ENCODE assay signal across 23 mouse cellular contexts in genomic region chr4:129835296-129835695, GRCm38 (mm10). TPM values are rescaled to one million over a fixed set of nuclear protein-coding genes. Genes with fewer than 3 reads are reported as not detected.
DNase-seq lines count a peak whose midpoint lies in the region; ATAC-seq and TF ChIP-seq lines count a peak whose summit lies in the region.
"Had no signal": no experiment of that assay in that cellular context is flagged by ENCODE, and none has a peak within 500 bp of the region (broad histone marks: within the 10 kb centered on the region; RNA-seq: fewer than 3 reads in every experiment).

No protein-coding gene starts in this region.

- no peak for ATAC-seq in heart, embryonic 12.5 days (ENCODE audit: insufficient number of reproducible peaks, low FRiP score)
- ATAC-seq in midbrain, embryonic 13.5 days: no peak
- ATAC-seq: forebrain, embryonic 16.5 days; intestine, embryonic 16.5 days had no signal

- peaks cover 33% of the 10 kb centered on the region for H3K4me1 ChIP-seq in heart, embryonic 12.5 days (replicated peaks)
- peaks cover 35% of the 10 kb centered on the region for H3K4me1 ChIP-seq in liver, adult 2 months (ENCODE audit: control insufficient read depth, insufficient read depth, low read length)
- 0 out of 2 replicates have a peak, but pooled peaks cover 3% of the 10 kb centered on the region for H3K4me1 ChIP-seq in midbrain, embryonic 13.5 days (replicated peaks)
- H3K4me1 ChIP-seq: midbrain, embryonic 10.5 days had no signal

- no peak for TF ChIP-seq POLR2A in liver, adult 2 months (IDR thresholded peaks at IDR 0.05; ENCODE audit: extremely low read depth, insufficient read depth, low read length)

- WGBS in heart, embryonic 12.5 days: 89% methylated on average over 7 of the region's 7 CpGs
- WGBS in liver, adult 2 months: 38% methylated on average over 7 of the region's 7 CpGs
- 94% methylated on average over 7 of the region's 7 CpGs for WGBS in midbrain, embryonic 13.5 days

- H3K9ac ChIP-seq in heart, embryonic 12.5 days: no peak overlapping the region
- H3K9ac ChIP-seq in liver, adult 2 months (ENCODE audit: low read depth, low read length): no peak overlapping the region
- H3K9ac ChIP-seq in midbrain, embryonic 13.5 days (replicated peaks): no peak overlapping the region
- H3K9ac ChIP-seq: embryonic facial prominence, embryonic 15.5 days; hindbrain, embryonic 15.5 days; liver, embryonic 13.5 days; lung, embryonic 15.5 days; stomach, embryonic 15.5 days had no signal

- TF ChIP-seq CTCF in liver, adult 2 months (IDR thresholded peaks at IDR 0.05; ENCODE audit: low read depth, low read length): no peak

- peaks cover 9% of the 10 kb centered on the region for H3K36me3 ChIP-seq in heart, embryonic 12.5 days
- H3K36me3 ChIP-seq in liver, adult 2 months (ENCODE audit: control insufficient read depth, insufficient read depth, low read length): peaks cover 8% of the 10 kb centered on the region
- peaks cover 6% of the 10 kb centered on the region for H3K36me3 ChIP-seq in midbrain, embryonic 13.5 days
- H3K36me3 ChIP-seq: stomach, embryonic 15.5 days had no signal

- 0 out of 2 replicates have a peak overlapping the region, but pooled peaks have one; percentile 9 for H3K27ac ChIP-seq in heart, embryonic 12.5 days (ENCODE audit: poor library complexity, severe bottlenecking)
- peak overlapping the region; percentile 13; the same call in 1 of the 2 replicates for H3K27ac ChIP-seq in liver, adult 2 months (replicated peaks; ENCODE audit: insufficient read depth, low read depth, low read length)
- H3K27ac ChIP-seq in midbrain, embryonic 13.5 days: no peak overlapping the region
- H3K27ac ChIP-seq: embryonic facial prominence, embryonic 15.5 days; hindbrain, embryonic 15.5 days; left cerebral cortex, adult 2 months; liver, embryonic 13.5 days; lung, embryonic 15.5 days; macrophage; midbrain, embryonic 10.5 days; stomach, embryonic 15.5 days had no signal

- H3K4me3 ChIP-seq in heart, embryonic 12.5 days: no peak overlapping the region
- no peak overlapping the region for H3K4me3 ChIP-seq in liver, adult 2 months (ENCODE audit: insufficient read depth, low read depth, low read length)
- no peak overlapping the region for H3K4me3 ChIP-seq in midbrain, embryonic 13.5 days (replicated peaks)
- H3K4me3 ChIP-seq: embryonic facial prominence, embryonic 15.5 days; hindbrain, embryonic 15.5 days; left cerebral cortex, adult 2 months; liver, embryonic 13.5 days; lung, embryonic 15.5 days; midbrain, embryonic 10.5 days; stomach, embryonic 15.5 days had no signal

- no peaks in the 10 kb centered on the region for H3K9me3 ChIP-seq in heart, embryonic 12.5 days (replicated peaks)
- no peaks in the 10 kb centered on the region for H3K9me3 ChIP-seq in midbrain, embryonic 13.5 days
- H3K9me3 ChIP-seq: embryonic facial prominence, embryonic 15.5 days; G1E; hindbrain, embryonic 15.5 days; liver, embryonic 13.5 days; lung, embryonic 15.5 days; midbrain, embryonic 10.5 days; stomach, embryonic 15.5 days had no signal

- peaks cover 42% of the 10 kb centered on the region for H3K79me2 ChIP-seq in liver, adult 2 months (ENCODE audit: control insufficient read depth, insufficient read depth, low read length)

- H3K27me3 ChIP-seq in heart, embryonic 12.5 days (replicated peaks): no peaks in the 10 kb centered on the region
- no peaks in the 10 kb centered on the region for H3K27me3 ChIP-seq in liver, adult 2 months (ENCODE audit: control insufficient read depth, insufficient read depth, low read length)
- H3K27me3 ChIP-seq in midbrain, embryonic 13.5 days: no peaks in the 10 kb centered on the region
- H3K27me3 ChIP-seq: embryonic facial prominence, embryonic 15.5 days; hindbrain, embryonic 15.5 days; liver, embryonic 13.5 days; lung, embryonic 15.5 days; stomach, embryonic 15.5 days had no signal

- H3K4me2 ChIP-seq in heart, embryonic 12.5 days: no peak overlapping the region
- H3K4me2 ChIP-seq in midbrain, embryonic 13.5 days (replicated peaks): no peak overlapping the region
- H3K4me2 ChIP-seq: embryonic facial prominence, embryonic 15.5 days; hindbrain, embryonic 15.5 days; liver, embryonic 13.5 days; lung, embryonic 15.5 days; stomach, embryonic 15.5 days had no signal

- no peak for DNase-seq in heart, adult 9 months (ENCODE audit: low spot score in 2 of 2)
- DNase-seq in liver, adult 2 months (ENCODE audit: extremely low read depth, low read depth, low spot score): peak; percentile 47
- no peak for DNase-seq in liver
- DNase-seq in ZHBTc4 (ENCODE audit: low read depth, low spot score): peak; percentile 86
- DNase-seq in layer of hippocampus, adult 18-20 months (ENCODE audit: low spot score in 2 of 2): no peak
- DNase-seq: cerebellum, adult 2 months; cerebellum, postnatal 36 days; layer of hippocampus, adult 9-11 months; left cerebral cortex, postnatal 4 days; liver, embryonic 13.5 days; retina, postnatal 1 day had no signal

RNA-seq across cellular contexts. Expression of gene Ptp4a2, which starts 24.3 kb away (rescaled TPM):
- polyA plus RNA-seq in heart, embryonic 12.5 days (2016; fragmentation: Nextera tagmentation; extraction: Ambion mirVana): 372 and 428 TPM in 2 replicates
- 58.4 and 63.4 TPM in 2 replicates for total RNA-seq in liver, adult 2 months (2014; rRNA removed)
- polyA plus RNA-seq in liver, adult 2 months (2012; rRNA removed): 41.1 and 49.5 TPM in 2 replicates
- total RNA-seq in layer of hippocampus, adult 18-20 months (2021): 100 to 1,000 TPM; 142 to 143 TPM
- 287 and 316 TPM in 2 replicates for polyA plus RNA-seq in midbrain, embryonic 13.5 days (2015; fragmentation: Nextera tagmentation; extraction: Ambion mirVana)

Comparison
In these comparisons a context has a peak if more than half of its experiments do, and no peak if none do; other contexts are left out.
1. DNase-seq: peak in liver, adult 2 months (single experiment) and ZHBTc4 (single experiment); none in heart, adult 9 months (0 of 2), liver (single experiment) and layer of hippocampus, adult 18-20 months (0 of 2).